ENCODE assay signal across 13 mouse cellular contexts in the genomic region with DNA sequence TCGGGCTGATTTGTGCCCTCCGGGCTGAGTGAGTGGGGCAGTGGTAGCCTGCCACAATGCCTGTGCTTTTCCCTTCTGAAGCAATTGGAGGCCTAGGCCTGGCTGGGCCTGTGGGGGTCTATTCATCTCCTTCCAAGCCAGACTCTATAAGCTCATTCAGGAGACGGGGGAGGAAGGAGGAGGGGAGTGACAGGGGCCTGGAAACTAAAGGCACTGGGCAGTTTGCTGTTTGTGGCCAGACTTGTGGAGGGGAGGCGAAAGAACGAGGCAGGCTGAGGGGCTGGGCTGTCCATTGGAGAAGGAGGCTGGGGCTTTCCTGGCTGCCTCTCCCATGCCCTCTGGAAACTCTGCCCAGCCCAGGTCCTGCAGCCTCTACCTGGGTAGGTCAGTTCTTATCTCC.
DNase-seq lines count a peak whose midpoint lies in the region; ATAC-seq lines count a peak whose summit lies in the region.
"Had no signal": no experiment of that assay in that cellular context is flagged by ENCODE, and none has a peak within 500 bp of the region (broad histone marks: within the 10 kb centered on the region; RNA-seq: fewer than 3 reads in every experiment).

No protein-coding gene starts in this region.

- no peak overlapping the region for H3K4me2 ChIP-seq in hindbrain, embryonic 12.5 days (replicated peaks)
- H3K4me2 ChIP-seq in midbrain, embryonic 16.5 days (ENCODE audit: low read length): no peak overlapping the region
- no peak overlapping the region for H3K4me2 ChIP-seq in kidney, embryonic 16.5 days (replicated peaks; ENCODE audit: low read depth, low read length)
- H3K4me2 ChIP-seq: heart, embryonic 13.5 days; liver, embryonic 15.5 days had no signal

- peak; percentile 35 to 47 for DNase-seq in frontal cortex, postnatal 14 days (ENCODE audit: low spot score in 2 of 2)
- DNase-seq in embryonic facial prominence, embryonic 10.5 days (ENCODE audit: low spot score): no peak
- no peak for DNase-seq in heart, postnatal 4 days
- DNase-seq: B cell, adult 2 months; thymus, postnatal 36 days had no signal

- H3K4me3 ChIP-seq in embryonic facial prominence, embryonic 10.5 days: no peak overlapping the region
- H3K4me3 ChIP-seq in hindbrain, embryonic 12.5 days: no peak overlapping the region
- no peak overlapping the region for H3K4me3 ChIP-seq in midbrain, embryonic 16.5 days (ENCODE audit: low read depth, low read length)
- H3K4me3 ChIP-seq in kidney, embryonic 16.5 days (ENCODE audit: low read length): no peak overlapping the region
- H3K4me3 ChIP-seq: heart, embryonic 13.5 days; liver, embryonic 15.5 days had no signal

- no peak for ATAC-seq in frontal cortex, adult (ENCODE audit: low TSS enrichment)
- ATAC-seq in hindbrain, embryonic 12.5 days (ENCODE audit: low FRiP score): peak; percentile 65
- peak; percentile 70 for ATAC-seq in midbrain, embryonic 16.5 days
- no peak for ATAC-seq in kidney, embryonic 16.5 days (ENCODE audit: low FRiP score, low TSS enrichment)
- ATAC-seq in granulocyte monocyte progenitor cell, adult 5-6 weeks (replicated peaks; ENCODE audit: poor library complexity, severe bottlenecking): no peak
- ATAC-seq: intestine, postnatal 0 days had no signal

- H3K36me3 ChIP-seq in embryonic facial prominence, embryonic 10.5 days (replicated peaks): no peaks in the 10 kb centered on the region
- no peaks in the 10 kb centered on the region for H3K36me3 ChIP-seq in hindbrain, embryonic 12.5 days
- no peaks in the 10 kb centered on the region for H3K36me3 ChIP-seq in midbrain, embryonic 16.5 days (ENCODE audit: control insufficient read depth, insufficient read depth, low read length)
- no peaks in the 10 kb centered on the region for H3K36me3 ChIP-seq in kidney, embryonic 16.5 days (ENCODE audit: insufficient read depth, low read length)
- H3K36me3 ChIP-seq: heart, embryonic 13.5 days; liver, embryonic 15.5 days had no signal

- no peaks in the 10 kb centered on the region for H3K9me3 ChIP-seq in embryonic facial prominence, embryonic 10.5 days
- H3K9me3 ChIP-seq in hindbrain, embryonic 12.5 days (replicated peaks): no peaks in the 10 kb centered on the region
- no peaks in the 10 kb centered on the region for H3K9me3 ChIP-seq in midbrain, embryonic 16.5 days (replicated peaks; ENCODE audit: control insufficient read depth, low read length, poor library complexity, severe bottlenecking)
- H3K9me3 ChIP-seq in kidney, embryonic 16.5 days (ENCODE audit: low read length): no peaks in the 10 kb centered on the region
- H3K9me3 ChIP-seq: heart, embryonic 13.5 days; liver, embryonic 15.5 days had no signal

- WGBS in embryonic facial prominence, embryonic 10.5 days: 37% methylated on average over 5 of the region's 5 CpGs
- 21% methylated on average over 5 of the region's 5 CpGs for WGBS in hindbrain, embryonic 12.5 days
- 22% methylated on average over 5 of the region's 5 CpGs for WGBS in midbrain, embryonic 16.5 days
- 75% methylated on average over 5 of the region's 5 CpGs for WGBS in kidney, embryonic 16.5 days

- H3K27me3 ChIP-seq in embryonic facial prominence, embryonic 10.5 days (replicated peaks; ENCODE audit: low read depth, poor library complexity, severe bottlenecking): 0 out of 2 replicates have a peak, but pooled peaks cover 6% of the 10 kb centered on the region
- 0 out of 2 replicates have a peak, but pooled peaks cover 6% of the 10 kb centered on the region for H3K27me3 ChIP-seq in hindbrain, embryonic 12.5 days
- no peaks in the 10 kb centered on the region for H3K27me3 ChIP-seq in midbrain, embryonic 16.5 days (ENCODE audit: control insufficient read depth, insufficient read depth, low read depth, low read length)
- H3K27me3 ChIP-seq in kidney, embryonic 16.5 days (ENCODE audit: insufficient read depth, low read length): peaks cover 4% of the 10 kb centered on the region; the same call in 1 of the 2 replicates
- H3K27me3 ChIP-seq: liver, embryonic 15.5 days had no signal

- no peak overlapping the region; the same call in 1 of the 2 replicates for H3K9ac ChIP-seq in hindbrain, embryonic 12.5 days
- H3K9ac ChIP-seq in midbrain, embryonic 16.5 days (ENCODE audit: low read depth, low read length): no peak overlapping the region
- no peak overlapping the region for H3K9ac ChIP-seq in kidney, embryonic 16.5 days (replicated peaks; ENCODE audit: low read length)
- H3K9ac ChIP-seq: heart, embryonic 13.5 days; liver, embryonic 15.5 days had no signal

- peaks cover 23% of the 10 kb centered on the region for H3K4me1 ChIP-seq in embryonic facial prominence, embryonic 10.5 days
- H3K4me1 ChIP-seq in hindbrain, embryonic 12.5 days: peaks cover 26% of the 10 kb centered on the region
- peaks cover 9% of the 10 kb centered on the region for H3K4me1 ChIP-seq in midbrain, embryonic 16.5 days (ENCODE audit: control insufficient read depth, insufficient read depth, low read length)
- H3K4me1 ChIP-seq in kidney, embryonic 16.5 days (ENCODE audit: insufficient read depth, low read length): no peaks in the 10 kb centered on the region
- H3K4me1 ChIP-seq: liver, embryonic 15.5 days had no signal

- H3K27ac ChIP-seq in embryonic facial prominence, embryonic 10.5 days (replicated peaks): peak overlapping the region; percentile 40; the same call in 1 of the 2 replicates
- peak overlapping the region; percentile 60 for H3K27ac ChIP-seq in hindbrain, embryonic 12.5 days
- peak overlapping the region; percentile 74 for H3K27ac ChIP-seq in midbrain, embryonic 16.5 days (ENCODE audit: low read length)
- no peak overlapping the region for H3K27ac ChIP-seq in kidney, embryonic 16.5 days (ENCODE audit: low read length)
- H3K27ac ChIP-seq: heart, embryonic 13.5 days; liver, embryonic 15.5 days had no signal

Comparison
In these comparisons a context has a peak if more than half of its experiments do, and no peak if none do; other contexts are left out.
1. DNase-seq: peak in frontal cortex, postnatal 14 days (2 of 2); none in embryonic facial prominence, embryonic 10.5 days (single experiment) and heart, postnatal 4 days (single experiment).
2. ATAC-seq: peak in hindbrain, embryonic 12.5 days (single experiment) and midbrain, embryonic 16.5 days (single experiment); none in frontal cortex, adult (single experiment), kidney, embryonic 16.5 days (single experiment) and granulocyte monocyte progenitor cell, adult 5-6 weeks (single experiment).